Mouse (Mus musculus) embryonic stem cell, embryonic (primary cell): ENCODE data around the gene Olfr97.
"Not testable (repeated sequence)": the region's sequence is repeated elsewhere in the genome, so short reads cannot be mapped to it uniquely, and the experiment has no call there.

Experiments
- CTCF ChIA-PET, 4 experiments: fragments of 300-600 bp in 2 of 4; fragments of 350-600 bp in 2 of 4; sonication (Branson Sonifier 250); formaldehyde crosslinking; loops; one replicate each; lab custom pipeline; 2022; ENCODE audit warnings: inconsistent platforms in 2 of 4; lab: Charles Lee
- POLR2A ChIA-PET, 4 experiments: fragments of 300-600 bp in 2 of 4; fragments of 350-600 bp in 2 of 4; sonication (Branson Sonifier 250); formaldehyde crosslinking; loops; one replicate each; lab custom pipeline; 2022; ENCODE audit warnings: antibody characterized with exemption in 4 of 4, inconsistent platforms in 1 of 4; lab: Charles Lee

Gene Olfr97

DNA sequence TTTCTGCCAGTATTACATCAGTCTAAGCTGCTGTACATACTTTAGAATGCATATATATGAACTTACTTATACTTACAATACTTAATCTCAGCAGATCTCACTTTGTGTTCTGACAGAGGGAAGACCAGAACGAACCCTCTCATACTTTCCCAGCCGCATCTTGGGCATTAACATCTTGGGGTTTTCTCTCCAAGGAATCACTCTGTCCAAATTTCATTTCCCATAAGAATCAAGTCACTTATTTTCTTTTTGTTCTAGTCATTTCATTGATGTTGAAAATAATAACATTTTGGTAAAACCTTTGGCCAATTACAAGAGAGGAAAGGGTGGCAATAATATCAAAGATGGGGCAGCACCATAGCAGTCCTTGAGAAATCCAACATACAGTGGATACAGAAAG, at the start of gene Olfr97:
Gene Olfr97 (minus strand): TSS at position 101 of the 400 bp plus-strand sequence.
- CTCF ChIA-PET, POLR2A ChIA-PET: not testable (repeated sequence)

DNA sequence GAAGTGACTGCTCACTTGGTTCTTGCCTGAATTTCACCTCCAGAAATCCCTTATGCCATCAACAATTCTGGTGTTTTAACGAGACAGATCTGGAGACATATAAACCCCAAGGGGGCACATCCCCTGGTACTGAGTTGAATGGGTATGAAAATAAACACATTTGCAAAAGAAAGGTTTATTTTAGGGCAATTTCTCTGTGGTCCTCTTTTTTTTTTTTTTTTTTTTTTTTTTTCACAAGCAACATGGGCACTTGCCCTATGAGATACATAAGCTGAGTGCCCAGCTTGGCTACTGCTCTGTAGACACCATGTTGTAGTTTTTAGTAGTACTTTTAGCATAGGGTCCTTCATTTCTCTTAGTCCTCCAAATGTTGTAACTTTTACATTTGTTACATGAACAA, 46.2 kb upstream of the Olfr97 start, which contains the start of gene Olfr99:
Gene Olfr99 (minus strand): TSS at position 101 of the 400 bp plus-strand sequence.
- ChIA-PET POLR2A (no interaction called here), CTCF (no interaction called here)

DNA sequence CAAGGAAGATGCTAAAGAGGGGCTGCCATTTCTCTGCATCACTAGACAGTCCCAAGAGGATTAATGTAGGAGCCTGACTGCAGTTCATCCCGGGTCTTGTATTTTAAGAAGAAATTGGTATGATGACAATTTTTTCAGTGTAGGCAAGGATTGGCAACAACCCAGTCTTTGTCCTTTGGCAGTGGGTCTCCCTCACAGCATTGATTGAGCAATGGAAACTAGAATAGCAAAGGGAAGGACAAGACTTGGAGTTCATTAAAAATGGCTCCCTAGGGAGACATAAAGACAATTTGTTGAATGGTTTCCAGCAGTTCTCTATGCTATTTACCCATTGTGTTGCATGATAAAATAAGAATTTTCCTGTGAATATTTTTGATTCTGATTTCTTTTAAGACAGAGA, 43.2 kb upstream of the Olfr97 start:
- CTCF ChIA-PET: no interaction called here
- POLR2A ChIA-PET: no interaction called here

DNA sequence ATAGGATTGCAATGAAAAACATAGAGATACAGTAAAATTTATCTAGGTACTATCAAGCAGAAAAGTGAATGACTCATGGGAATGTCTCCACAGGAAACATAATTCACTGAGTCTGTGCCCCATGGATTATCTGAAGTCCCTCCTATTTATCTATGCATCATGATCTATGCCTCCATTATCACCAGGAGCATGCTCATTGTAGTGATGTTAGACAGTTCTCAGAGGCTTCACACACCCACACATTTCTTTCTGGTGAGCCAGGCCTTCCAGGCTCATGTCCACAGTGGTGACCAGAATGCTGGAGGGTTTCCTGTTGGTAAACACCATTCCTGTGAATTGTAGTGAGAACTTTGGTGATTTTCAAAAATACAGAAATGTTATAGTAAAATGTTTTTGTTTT, 39.4 kb upstream of the Olfr97 start:
- ChIA-PET POLR2A (no interaction called here), CTCF (no interaction called here)

DNA sequence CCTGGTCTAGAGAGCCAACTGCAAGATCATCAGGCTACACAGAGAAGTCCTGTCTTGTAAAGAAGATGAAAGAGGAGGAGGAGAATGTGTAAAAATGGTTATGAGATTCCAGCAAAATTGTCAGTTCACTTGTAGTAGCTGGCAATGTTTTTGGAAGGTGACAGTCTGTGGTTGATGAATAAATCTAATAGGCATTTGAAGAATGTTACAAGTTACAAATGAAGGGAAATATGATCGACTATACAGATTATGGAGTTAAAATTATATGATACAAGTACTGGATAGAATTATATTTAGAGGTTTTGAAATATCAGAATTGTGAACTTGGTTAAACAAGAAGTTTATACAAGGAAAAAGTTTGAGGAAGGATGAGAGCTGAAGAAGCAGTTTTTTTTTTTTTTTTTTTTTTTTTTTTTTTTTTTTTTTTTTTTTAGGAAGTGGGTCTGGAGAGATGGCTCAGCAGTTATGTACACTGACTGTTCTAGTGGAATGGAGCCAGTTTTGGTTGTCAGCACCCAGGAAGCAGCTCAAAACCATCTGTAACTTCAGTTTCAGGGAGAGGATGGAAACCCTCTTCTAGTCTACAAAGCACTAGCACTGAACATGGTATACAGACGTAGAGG, 38.6 kb upstream of the Olfr97 start:
- CTCF ChIA-PET: no interaction called here
- POLR2A ChIA-PET: no interaction called here

DNA sequence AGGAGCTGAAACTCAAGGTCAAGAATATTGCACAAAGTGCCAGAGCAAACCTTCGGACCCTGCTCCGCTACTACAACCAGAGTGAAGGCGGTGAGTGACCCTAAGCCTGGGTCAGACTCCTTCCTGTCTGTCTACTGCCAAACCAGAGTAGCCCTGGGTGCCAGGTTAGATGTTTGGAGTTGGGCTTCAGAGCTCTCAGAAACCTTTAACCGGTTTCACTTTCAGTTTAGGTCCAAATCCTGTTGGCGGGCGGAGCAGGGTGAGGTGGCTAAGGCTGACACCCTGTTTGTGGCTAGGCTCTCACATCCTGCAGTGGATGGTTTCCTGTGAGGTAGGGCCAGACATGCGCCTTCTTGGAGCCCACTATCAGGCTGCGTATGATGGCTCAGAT, 33.6 kb upstream of the Olfr97 start:
- POLR2A ChIA-PET: no interaction called here
- CTCF ChIA-PET: interaction anchor here in 1 of 4 experiments (0.6 kb wide), 1 partner anchor 187 kb away, joined by 3 read pairs; no protein-coding TSS in a partner anchor

DNA sequence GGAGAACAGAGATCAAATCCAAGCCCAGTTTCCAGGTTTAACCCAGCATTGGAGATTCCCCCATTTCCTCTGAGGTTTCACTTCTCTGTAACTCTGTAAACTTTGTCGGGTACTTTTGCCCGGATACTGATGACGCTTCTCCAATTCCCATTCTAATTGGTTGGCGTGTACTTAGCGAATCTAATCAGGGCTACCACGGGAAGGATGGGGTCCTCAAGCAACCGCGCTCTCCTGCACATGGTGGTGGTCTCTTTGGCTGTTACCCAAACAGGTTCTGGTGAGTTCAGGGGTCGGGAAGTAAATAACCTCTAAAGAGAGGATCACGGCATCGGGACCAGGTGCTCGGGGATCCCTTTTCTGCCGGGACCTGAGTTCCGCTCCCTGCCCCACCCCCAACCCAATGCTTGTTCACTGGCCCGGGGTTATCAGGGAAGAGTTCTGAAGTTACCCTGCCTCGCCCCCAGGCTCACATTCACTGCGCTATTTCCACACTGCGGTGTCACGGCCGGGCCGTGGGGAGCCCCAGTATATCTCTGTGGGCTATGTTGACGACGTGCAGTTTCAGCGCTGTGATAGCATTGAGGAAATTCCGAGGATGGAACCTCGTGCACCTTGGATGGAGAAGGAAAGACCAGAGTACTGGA, 33.0 kb upstream of the Olfr97 start, which contains the start of gene H2-M3:
Gene H2-M3 (plus strand): TSS at position 163 of the 644 bp plus-strand sequence.
- POLR2A ChIA-PET: no interaction called here
- CTCF ChIA-PET: interaction anchor here in 1 of 4 experiments (0.6 kb wide), 1 partner anchor 187 kb away, joined by 3 read pairs; no protein-coding TSS in a partner anchor

DNA sequence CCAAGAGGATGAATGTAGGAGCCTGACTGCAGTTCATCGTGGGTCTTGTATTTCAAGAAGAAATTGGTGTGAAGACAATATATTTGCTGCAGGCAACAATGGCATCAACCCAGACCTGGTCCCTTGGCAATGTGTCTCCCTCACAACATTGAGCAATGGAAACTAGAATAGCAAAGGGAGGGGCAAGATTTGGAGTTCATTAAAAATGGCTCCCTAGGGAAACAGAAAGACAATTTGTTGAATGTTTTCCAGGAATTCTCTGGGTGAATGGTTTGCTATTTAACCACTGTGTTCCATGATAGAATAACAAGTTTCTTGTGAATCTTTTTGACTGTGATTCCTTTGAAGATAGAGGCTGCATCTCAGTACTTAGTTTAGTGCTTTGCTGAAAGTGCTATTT, 26.5 kb upstream of the Olfr97 start, which contains the start of gene Olfr98:
Gene Olfr98 (minus strand): TSS at position 124 of the 400 bp plus-strand sequence.
- ChIA-PET POLR2A (no interaction called here), CTCF (no interaction called here)

DNA sequence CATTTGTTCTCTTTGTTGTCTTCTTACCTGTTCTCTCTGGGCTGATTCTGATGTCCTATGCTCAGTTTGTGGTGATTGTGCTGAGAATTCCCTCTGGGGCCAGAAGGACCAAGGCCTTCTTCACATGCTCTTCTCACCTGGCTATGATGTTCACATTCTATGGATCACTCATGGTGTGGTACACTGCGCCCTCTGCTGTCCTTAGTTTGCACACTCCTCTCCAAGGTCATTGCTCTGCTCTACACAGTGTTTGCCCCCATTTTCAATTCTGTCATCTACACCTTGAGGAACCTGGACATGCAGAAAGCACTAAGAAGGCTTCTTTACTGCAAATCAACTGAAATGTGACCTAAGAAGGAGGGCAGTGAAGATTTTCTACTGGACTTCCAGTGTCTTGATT, 13.4 kb upstream of the Olfr97 start:
- ChIA-PET POLR2A (no interaction called here), CTCF (no interaction called here)

DNA sequence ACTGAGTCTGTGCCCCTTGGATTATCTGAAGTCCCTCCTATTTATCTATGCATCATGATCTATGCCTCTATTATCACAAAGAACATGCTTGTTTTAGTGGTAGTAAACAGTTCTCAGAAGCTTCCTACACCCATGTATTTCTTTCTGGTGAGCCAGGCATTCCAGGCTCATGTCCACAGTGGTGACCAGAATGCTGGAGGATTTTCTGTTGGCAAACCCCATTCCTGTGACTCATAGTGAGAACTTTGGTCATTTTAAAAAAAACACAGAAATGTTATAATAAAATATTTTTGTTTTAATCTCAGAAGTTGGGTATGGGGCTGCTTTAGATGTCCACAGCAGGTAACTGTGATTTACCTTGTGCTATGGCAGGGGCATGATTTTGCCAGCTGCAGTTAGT, 12.3 kb upstream of the Olfr97 start:
- POLR2A ChIA-PET: no interaction called here
- CTCF ChIA-PET: no interaction called here

DNA sequence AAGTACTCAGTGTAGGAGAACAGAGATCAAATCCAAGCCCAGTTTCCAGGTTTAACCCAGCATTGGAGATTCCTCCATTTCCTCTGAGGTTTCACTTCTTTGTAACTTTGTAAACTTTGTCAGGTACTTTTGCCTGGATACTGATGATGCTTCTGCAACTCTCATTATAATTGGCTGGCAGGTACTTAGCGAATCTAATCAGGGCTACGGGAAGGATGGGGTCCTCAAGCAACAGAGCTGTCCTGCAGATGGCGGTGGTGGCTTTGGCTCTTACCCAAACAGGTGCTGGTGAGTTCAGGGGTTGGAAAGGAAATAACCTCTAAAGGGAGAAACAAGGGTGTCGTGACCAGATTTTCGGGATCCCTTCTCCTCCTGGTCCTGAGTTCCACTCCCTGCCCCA, 9.6 kb upstream of the Olfr97 start:
- ChIA-PET CTCF (interaction anchor here in 2 of 4 experiments (0.6 to 1.1 kb wide), 2 partner anchors 163 to 333 kb away, joined by 3 to 6 read pairs; no protein-coding TSS in a partner anchor), POLR2A (no interaction called here)

DNA sequence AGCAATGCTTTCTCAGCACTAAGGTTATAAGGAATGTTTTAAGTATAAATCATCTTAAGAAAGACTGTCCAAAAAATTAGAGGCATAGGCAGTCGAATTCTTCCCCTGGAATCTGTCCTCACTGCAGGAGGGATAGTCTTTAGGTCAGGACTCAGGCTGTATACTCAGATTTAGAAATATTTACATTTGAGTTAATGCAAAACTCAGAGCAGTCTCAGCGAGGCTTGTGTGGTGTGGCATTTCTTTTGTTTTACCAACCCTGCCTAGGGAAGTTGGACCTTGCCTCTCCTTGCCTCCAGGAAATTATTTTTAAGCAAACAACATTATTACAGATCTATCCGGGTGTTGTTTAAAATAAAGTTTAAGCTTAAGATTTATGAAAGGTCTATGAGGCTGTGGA, 5.1 kb upstream of the Olfr97 start:
- ChIA-PET CTCF (interaction anchor here in 3 of 4 experiments (0.6 to 0.9 kb wide), 3 partner anchors 232 to 891 kb away, joined by 3 to 13 read pairs (median 3); no protein-coding TSS in a partner anchor), POLR2A (interaction anchor here in 2 of 4 experiments (0.6 to 1.6 kb wide), 5 partner anchors 18 to 777 kb away, joined by 3 to 5 read pairs (median 3); no protein-coding TSS in a partner anchor)

DNA sequence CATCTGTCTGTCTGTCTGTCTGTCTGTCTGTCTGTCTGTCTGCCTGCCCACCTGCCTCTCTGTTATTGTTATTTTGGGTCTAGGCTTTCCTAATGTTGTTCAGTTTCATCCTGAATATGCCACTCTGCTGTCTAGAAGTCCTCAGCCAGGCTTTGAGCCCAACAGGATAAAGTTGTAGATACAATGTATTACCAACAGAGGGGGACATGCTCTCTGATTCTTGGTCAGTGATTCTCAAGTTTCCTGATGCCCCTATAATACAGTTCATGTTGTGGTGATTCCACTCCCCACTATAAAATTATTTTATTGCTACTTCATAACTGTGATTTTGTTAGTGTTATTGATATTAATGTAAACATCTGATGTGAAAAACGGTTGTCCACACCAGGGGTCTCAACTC, 15.3 kb downstream of the Olfr97 start:
- ChIA-PET CTCF (no interaction called here), POLR2A (no interaction called here)

DNA sequence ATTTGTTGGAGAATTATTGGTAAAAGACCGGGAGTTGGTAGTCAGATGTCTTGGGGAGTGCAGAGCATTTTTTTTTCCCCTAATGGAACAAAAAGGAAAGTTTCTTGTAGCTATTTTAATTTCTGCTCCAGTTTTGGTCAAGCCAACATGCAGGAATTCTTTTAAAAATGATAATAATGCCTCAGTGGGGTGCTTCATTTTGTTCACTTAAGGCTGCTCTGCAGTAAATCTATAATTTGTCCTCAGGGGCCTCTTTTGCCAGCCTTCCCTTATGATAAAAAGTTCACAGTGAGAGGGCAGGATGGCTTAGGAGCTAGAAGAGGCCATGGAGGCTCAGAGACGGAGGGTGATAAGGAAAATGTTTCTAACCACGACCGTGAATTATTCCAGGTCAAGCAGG, 17.3 kb downstream of the Olfr97 start, which contains the start of gene Olfr96:
Gene Olfr96 (plus strand): TSS at position 301 of the 400 bp plus-strand sequence.
- POLR2A ChIA-PET: no interaction called here
- CTCF ChIA-PET: interaction anchor here in 1 of 4 experiments (0.6 kb wide), 1 partner anchor 214 kb away, joined by 3 read pairs; no protein-coding TSS in a partner anchor

DNA sequence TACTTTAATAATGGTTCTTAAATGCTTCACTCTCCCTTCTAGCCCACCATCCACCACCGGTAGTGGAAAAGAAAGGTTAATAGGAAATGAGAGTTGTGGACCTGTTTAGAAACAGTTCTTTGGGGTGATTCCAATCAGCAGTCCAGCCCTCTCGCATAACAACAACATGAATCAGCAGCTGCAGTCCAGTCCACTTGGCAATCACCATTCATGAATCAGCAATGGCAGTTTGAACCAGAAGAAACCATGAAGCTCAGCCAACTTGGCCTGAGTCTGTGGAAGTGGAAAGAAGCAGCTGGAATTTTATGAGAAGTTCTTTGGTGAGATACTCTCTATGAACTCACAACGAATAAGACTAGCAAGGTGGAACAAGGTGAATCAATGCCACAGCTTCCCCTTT, 18.6 kb downstream of the Olfr97 start:
- ChIA-PET POLR2A (no interaction called here), CTCF (interaction anchor here in 1 of 4 experiments (1.1 kb wide), 1 partner anchor 13 kb away, joined by 3 read pairs; no protein-coding TSS in a partner anchor)

DNA sequence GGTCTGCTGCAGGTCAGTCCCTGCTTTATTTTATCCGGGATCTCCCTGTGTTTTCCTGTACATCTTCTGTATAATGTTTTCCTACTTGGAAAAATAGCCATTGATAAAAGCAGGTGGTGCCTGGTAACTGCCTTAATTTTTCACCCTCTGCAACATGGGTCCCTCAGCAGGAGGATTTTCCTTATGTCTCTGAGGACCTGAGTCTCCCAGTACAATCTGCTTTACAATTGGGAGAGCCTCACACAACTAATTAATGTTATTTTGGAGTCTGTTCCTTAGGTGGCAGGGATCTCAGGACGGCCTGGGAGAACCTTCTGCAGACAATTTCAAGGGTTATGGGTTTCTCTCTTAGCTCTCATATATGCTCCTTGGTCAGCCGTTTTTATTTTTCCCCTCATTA, 24.1 kb downstream of the Olfr97 start, which contains the start of gene Olfr95:
Gene Olfr95 (minus strand): TSS at position 101 of the 400 bp plus-strand sequence.
- POLR2A ChIA-PET: no interaction called here
- CTCF ChIA-PET: interaction anchor here in 2 of 4 experiments (0.5 to 1.2 kb wide), 2 partner anchors 9 to 10 kb away, joined by 3 read pairs; no protein-coding TSS in a partner anchor

DNA sequence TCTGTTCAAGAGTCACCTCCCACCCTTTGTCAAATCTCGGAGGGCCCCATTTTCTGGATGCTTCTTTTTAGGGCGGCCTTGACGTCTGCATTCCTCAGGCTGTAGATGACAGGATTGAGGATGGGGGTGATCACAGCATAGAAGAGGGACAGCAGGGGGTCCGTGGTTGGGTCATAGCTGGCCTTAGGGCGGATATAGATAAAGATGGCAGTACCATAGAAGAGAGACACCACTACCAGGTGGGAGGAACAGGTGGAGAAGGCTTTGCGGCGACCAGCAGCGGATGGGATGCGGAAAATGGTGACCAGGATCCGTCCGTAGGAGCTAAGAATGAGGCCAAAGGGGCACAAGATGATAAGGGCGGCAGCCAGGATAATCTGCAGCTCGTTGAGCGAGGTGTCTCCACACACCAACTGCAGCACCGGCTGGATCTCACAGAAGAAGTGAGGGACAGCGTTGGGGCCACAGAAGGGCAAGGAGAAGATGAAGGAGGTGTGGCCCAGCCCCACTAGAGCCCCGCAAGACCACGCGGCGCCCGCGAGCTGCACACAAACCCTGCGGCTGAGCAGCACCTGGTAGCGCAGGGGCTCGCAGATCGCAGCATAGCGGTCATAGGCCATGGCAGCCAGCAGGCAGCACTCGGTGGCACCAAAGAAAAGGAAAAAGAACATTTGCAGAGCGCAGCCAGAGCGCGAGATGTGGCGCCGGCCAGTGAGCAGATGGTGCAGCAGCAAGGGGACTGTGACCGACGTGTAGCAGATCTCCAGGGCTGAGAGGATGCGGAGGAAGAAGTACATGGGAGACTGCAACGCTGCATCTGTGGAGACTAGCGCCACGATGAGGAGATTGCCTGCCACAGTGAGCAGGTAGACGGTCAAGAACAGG, 26.0 kb downstream of the Olfr97 start:
- POLR2A ChIA-PET: interaction anchor here in 2 of 4 experiments (0.7 to 1.3 kb wide), 4 partner anchors 13 to 351 kb away, joined by 3 to 7 read pairs (median 4); no protein-coding TSS in a partner anchor

DNA sequence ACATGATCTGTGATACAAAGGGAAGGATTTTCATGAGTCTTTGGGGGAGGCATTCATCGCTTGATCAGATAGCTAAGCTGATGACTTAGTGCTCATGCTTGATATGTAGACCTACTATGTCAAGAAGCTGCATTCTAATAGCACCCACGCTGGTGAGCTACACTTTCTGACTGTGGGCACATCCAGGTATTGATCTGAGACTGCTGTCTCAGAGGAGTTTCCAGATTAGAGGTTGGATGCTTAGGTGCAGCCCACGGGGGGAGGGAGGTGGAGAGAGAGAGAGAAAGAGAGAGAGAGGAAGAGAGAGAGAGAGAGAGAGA, 33.3 kb downstream of the Olfr97 start:
- CTCF ChIA-PET: interaction anchor here (0.5 to 3.6 kb wide), 71 partner anchors 8 to 1715 kb away, joined by 3 to 57 read pairs (median 4); partner anchors contain the start of genes Gabbr1 (in 2 of the 4), Trim26 (in 2 of the 4), Olfr95 (in 1 of the 4) and Trim15 (in 1 of the 4)

More for the DNA sequence above, 26.0 kb downstream of the Olfr97 start:
- CTCF ChIA-PET: interaction anchor here (0.5 to 1.3 kb wide), 12 partner anchors 13 to 856 kb away, joined by 3 to 7 read pairs (median 3); no protein-coding TSS in a partner anchor

More for the DNA sequence above, 33.3 kb downstream of the Olfr97 start:
- POLR2A ChIA-PET: interaction anchor here (0.5 to 13.4 kb wide), 18 partner anchors 11 to 935 kb away, joined by 3 to 174 read pairs (median 4); partner anchors contain the start of genes Trim26 (in 2 of the 4) and Trim15 (in 1 of the 4)
